Mouse (Mus musculus) erythroblast, embryonic 14.5 days (primary cell): ENCODE results near the gene Prpf38b. TPM values are rescaled to one million over a fixed set of nuclear protein-coding genes. Genes with fewer than 3 reads are reported as not detected.

ENCODE experiments used
- H3K27me3 ChIP-seq: 2 replicates; pipeline ENCODE4 v1.6.1; 2012; ENCODE audit warnings: inconsistent platforms; ENCODE audit not compliant: control insufficient read depth
- H3K36me3 ChIP-seq: 2 replicates; pipeline ENCODE4 v1.6.1; 2012; ENCODE audit warnings: mild to moderate bottlenecking, inconsistent platforms; ENCODE audit not compliant: control insufficient read depth
- H3K4me1 ChIP-seq: 2 replicates; pipeline ENCODE4 v1.6.1; 2012; ENCODE audit warnings: inconsistent platforms; ENCODE audit not compliant: control insufficient read depth
- H3K4me3 ChIP-seq: replicated peaks from 2 replicates; pipeline ENCODE3; 2012; ENCODE audit warnings: moderate library complexity, mild to moderate bottlenecking, inconsistent platforms
- H3K9me3 ChIP-seq: 2 replicates; pipeline ENCODE4 v1.6.1; 2012; ENCODE audit warnings: low read length, inconsistent platforms, mixed read lengths; ENCODE audit not compliant: control insufficient read depth
- GATA1 ChIP-seq: IDR thresholded peaks from 2 replicates; pipeline ENCODE4 v1.6.1; 2012; ENCODE audit warnings: low read length, inconsistent platforms, mixed read lengths
- TAL1 ChIP-seq: IDR thresholded peaks from 3 replicates; pipeline ENCODE4 v1.6.1; 2012; ENCODE audit warnings: low read length, inconsistent platforms, mixed read lengths
- polyA plus RNA-seq: library from polyadenylated mRNA; stranded (reverse); fragments of >175 nt; gene quantifications from 2 replicates; pipeline ENCODE4 v1.2.3, GENCODE M21; 2012

The Prpf38b gene
- polyA plus RNA-seq, 1 experiment, result 6.8 TPM

DNA sequence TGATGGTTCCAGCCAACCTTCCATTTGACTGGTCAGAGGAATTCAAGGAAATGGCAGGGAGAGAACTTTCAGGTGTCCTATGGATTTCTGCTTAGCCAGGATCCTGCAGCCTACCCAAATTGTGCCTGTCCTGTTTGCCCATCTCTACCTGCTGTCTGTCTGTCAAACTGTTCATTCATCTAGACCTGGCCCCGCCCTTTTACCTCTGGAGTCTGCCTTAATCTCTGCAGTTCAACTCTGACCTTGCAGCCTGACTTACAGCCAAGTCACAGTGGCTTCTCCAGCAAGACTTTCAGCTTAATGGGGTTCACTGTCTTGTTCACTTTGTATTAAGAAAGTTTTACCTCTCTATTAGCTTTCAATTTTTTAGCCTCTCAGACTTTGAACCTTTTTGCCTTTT, 14.8 kb upstream of the Prpf38b start:
- Histone ChIP-seq H3K4me3 (no peak overlapping the region), H3K27me3 (no peaks in the 10 kb centered on the region; the same call in 1 of the 2 replicates), H3K36me3 (no peaks in the 10 kb centered on the region), H3K9me3 (peaks cover 6% of the 10 kb centered on the region; the same call in 1 of the 2 replicates), H3K4me1 (peaks cover 20% of the 10 kb centered on the region)
- TF ChIP-seq TAL1 (no peak), GATA1 (no peak)

DNA sequence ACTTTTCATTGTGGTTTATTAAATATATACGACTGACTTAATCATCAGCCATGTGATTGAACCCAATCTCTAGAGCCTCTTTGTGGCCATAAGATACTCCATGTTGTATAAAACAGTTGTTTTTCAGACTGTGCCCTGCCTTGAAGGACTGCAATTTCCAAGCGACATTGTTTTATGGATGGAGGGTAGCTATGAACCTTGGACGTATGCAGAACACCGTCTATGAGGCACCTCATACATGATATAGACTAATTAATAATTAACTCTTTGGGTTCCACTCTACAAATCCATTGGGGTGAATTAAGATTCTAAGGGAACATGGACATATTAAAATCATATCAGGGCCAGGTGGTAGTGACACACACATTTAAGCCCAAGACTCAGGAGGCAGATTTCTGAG, 14.2 kb upstream of the Prpf38b start:
- TF ChIP-seq GATA1 (no peak), TAL1 (no peak)
- Histone ChIP-seq H3K36me3 (no peaks in the 10 kb centered on the region), H3K4me1 (peaks cover 26% of the 10 kb centered on the region), H3K27me3 (no peaks in the 10 kb centered on the region; the same call in 1 of the 2 replicates), H3K4me3 (no peak overlapping the region), H3K9me3 (peaks cover 6% of the 10 kb centered on the region; the same call in 1 of the 2 replicates)

DNA sequence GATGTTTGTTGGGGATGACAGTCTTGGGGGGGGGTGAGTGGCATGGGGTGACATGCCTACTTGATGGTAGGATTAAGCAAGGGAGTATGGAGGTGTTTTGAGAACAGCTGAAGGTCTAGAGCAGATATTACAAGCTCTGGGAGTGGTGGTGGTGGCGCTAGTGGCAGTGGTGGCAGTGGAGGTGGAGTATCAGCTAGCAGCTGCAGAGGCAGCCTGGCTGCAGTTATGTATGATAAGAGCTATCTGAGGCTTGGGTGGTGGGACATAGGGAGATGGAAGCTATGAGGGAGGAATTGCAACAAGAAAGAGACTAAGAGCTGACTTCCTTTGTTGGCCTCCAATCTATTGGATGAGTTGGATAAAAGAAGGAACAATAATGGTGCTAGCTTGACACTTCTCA, 10.3 kb upstream of the Prpf38b start:
- no peak overlapping the region for H3K4me3 ChIP-seq
- peaks cover 50% of the 10 kb centered on the region for H3K4me1 ChIP-seq
- H3K36me3 ChIP-seq, result no peaks in the 10 kb centered on the region
- H3K27me3 ChIP-seq, result no peaks in the 10 kb centered on the region
- no peaks in the 10 kb centered on the region for H3K9me3 ChIP-seq
- TF ChIP-seq TAL1 (peak; percentile 45; the same call in 2 of the 3 replicates), GATA1 (no peak)

DNA sequence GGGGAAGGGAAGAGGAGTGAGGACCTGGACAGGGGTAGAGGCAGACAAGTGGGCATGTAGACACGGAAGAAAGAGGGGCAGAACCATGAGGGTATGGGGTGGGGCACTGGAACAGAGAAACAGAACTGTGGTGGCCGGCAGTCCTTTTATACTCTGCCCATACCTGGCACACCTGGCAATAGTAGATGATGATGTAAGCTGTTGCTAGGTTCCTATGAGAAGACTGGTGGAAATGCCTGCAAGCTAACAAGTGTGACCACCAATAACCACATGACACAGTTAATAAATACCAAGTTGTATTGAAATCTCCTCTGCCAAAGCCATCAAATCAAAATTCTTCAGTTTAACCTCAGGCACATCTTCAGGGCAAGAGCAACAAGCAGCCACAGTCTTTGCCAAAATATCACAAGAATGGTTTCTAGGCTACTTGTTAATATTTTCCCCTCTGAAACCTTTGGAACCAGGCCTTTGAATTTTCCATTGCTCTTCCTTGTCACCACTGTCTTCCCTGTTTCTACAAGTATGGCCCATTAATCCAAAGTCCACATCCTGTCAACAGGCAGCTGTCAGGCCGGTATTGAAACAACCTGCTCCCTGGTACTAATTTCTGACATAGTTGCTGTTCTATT, 9.0 kb upstream of the Prpf38b start:
- H3K4me1 ChIP-seq, result peaks cover 57% of the 10 kb centered on the region
- TF ChIP-seq TAL1, result no peak
- TF ChIP-seq GATA1, result no peak
- H3K4me3 ChIP-seq, result no peak overlapping the region

DNA sequence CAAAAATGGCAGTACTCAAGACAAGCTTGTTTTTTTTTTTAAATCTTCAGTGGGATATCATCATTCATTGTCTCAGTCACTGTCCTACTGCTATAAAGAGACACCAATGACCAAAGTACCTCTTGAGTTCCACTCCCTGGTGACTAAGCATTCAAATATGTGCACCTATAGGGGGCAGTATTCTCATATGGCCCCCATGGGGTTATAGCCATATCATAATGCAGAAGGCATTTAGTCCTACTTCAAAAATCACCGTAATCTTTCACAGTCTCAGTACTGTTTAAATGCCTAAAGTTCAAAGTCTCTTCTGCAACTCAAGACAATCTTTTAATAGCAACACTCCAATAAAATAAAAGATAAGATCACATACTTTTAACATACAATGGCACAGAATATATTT, 7.3 kb upstream of the Prpf38b start:
- no peaks in the 10 kb centered on the region for H3K36me3 ChIP-seq

More for the DNA sequence above, 9.0 kb upstream of the Prpf38b start:
- no peaks in the 10 kb centered on the region for H3K9me3 ChIP-seq
- H3K36me3 ChIP-seq, result no peaks in the 10 kb centered on the region
- H3K27me3 ChIP-seq, result no peaks in the 10 kb centered on the region

DNA sequence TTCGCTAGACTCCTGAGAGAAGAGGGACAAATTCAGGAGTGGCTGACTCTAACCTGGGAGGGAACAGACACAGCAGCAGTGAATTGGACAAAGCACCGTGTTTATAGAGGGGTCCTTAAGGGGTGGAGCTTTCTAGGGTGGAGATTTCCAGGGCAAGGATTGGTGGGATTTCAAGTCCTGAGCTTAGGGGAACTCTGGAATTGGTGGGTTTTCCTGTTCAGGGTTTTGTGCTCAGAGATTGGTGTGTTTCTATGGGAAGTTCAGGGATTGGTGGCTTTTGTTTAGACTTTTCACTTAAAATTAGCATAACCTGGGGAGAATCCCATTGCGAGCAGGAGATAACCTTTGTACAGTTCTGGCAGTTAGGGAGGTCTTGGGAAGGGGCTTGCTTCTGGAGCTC, 6.5 kb upstream of the Prpf38b start:
- no peaks in the 10 kb centered on the region for H3K9me3 ChIP-seq
- no peak for TF ChIP-seq GATA1
- TF ChIP-seq TAL1, result no peak
- no peak overlapping the region for H3K4me3 ChIP-seq
- H3K4me1 ChIP-seq, result peaks cover 57% of the 10 kb centered on the region
- no peaks in the 10 kb centered on the region for H3K36me3 ChIP-seq
- no peaks in the 10 kb centered on the region for H3K27me3 ChIP-seq

More for the DNA sequence above, 7.3 kb upstream of the Prpf38b start:
- Histone ChIP-seq H3K4me3 (no peak overlapping the region), H3K4me1 (peaks cover 57% of the 10 kb centered on the region), H3K9me3 (no peaks in the 10 kb centered on the region), H3K27me3 (no peaks in the 10 kb centered on the region)
- TF ChIP-seq GATA1 (no peak), TAL1 (no peak)

DNA sequence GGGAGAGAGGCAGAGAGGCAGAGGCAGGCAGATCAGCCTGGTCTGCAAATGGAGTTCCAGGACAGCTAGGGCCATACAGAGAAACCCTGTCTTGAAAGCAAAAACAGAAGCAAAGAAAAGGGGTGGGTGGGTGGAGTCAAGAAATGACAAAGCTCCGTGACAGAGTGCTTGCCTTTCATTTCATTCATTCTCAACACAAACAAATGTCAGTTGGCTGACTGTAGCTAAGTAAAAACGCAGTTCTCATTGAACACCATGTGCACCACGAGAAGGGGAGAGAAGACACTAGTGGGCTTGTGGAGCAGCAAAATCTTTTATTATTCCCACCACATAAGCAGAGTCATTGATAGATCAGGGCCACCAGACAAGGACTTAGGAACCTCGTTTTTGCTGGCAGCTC, 5.3 kb upstream of the Prpf38b start:
- Histone ChIP-seq H3K4me3 (no peak overlapping the region), H3K9me3 (no peaks in the 10 kb centered on the region), H3K36me3 (no peaks in the 10 kb centered on the region), H3K27me3 (no peaks in the 10 kb centered on the region), H3K4me1 (peaks cover 53% of the 10 kb centered on the region)
- TF ChIP-seq TAL1 (no peak), GATA1 (no peak)

DNA sequence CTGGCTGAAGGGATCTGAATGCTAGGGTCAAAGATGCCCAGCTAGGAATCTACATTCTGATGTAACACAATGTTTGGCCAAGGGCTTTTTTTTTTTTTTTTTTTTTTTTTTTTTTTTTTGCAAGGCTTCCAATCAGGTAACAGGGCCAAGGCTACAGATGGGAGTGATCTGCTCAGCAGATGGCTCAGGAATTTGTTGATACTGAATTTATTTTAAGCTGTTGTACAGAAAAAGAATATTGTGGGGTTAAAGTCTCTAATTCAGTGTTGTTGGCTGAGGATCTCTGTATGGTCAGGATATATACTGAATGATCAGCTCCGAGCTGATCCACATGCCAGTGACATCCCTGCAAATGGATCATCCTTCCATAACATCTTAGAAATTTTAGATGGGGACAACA, 4.5 kb upstream of the Prpf38b start:
- Histone ChIP-seq H3K4me1 (peaks cover 44% of the 10 kb centered on the region), H3K36me3 (no peaks in the 10 kb centered on the region), H3K9me3 (no peaks in the 10 kb centered on the region; the same call in 1 of the 2 replicates), H3K27me3 (no peaks in the 10 kb centered on the region), H3K4me3 (no peak overlapping the region)
- TF ChIP-seq GATA1 (no peak), TAL1 (no peak)

DNA sequence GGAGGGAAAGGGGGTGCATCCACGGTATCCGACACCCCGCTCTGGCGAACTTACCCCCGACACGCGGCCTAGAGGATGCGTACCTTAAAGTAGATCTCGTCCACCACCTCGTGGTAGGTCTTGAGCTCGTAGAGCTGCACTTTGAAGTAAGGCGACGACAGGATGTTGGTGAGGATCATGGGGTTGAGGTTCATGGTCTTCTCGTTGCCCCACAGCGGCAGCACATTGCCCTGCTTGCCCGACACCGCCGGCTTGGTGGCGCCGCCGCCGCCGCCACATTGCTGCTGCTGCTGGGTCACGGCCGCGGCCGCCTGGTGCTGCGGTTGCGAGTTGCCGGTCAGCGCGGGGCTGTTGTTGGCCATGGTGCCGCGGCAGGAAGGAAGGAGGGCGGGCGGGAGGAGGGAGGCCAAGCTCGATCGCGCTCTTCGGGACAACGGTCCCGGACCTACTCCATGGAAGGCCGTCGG, 413 bp downstream of the Prpf38b start:
- peak overlapping the region; percentile 87 for H3K4me3 ChIP-seq
- TF ChIP-seq TAL1 (no peak), GATA1 (no peak)
- H3K4me1 ChIP-seq, result peaks cover 24% of the 10 kb centered on the region

More for the DNA sequence above, 413 bp downstream of the Prpf38b start:
- H3K9me3 ChIP-seq, result no peaks in the 10 kb centered on the region; the same call in 1 of the 2 replicates
- H3K36me3 ChIP-seq, result peaks cover 34% of the 10 kb centered on the region
- no peaks in the 10 kb centered on the region for H3K27me3 ChIP-seq
